Mouse (Mus musculus) neural tube, embryonic 14.5 days (tissue): ENCODE data around the gene 9030025P20Rik. TPM values are rescaled to one million over a fixed set of nuclear protein-coding genes. Genes with fewer than 3 reads are reported as not detected.
"Not testable (repeated sequence)": the region's sequence is repeated elsewhere in the genome, so short reads cannot be mapped to it uniquely, and the experiment has no call there.

Source experiments
- ATAC-seq: fragments of 200-750 bp; cut with Nextera tagmentation; 2 replicates; pipeline ENCODE4 v1.8.0; 2017; ENCODE audit warnings: low read depth, mild to moderate bottlenecking, moderate TSS enrichment, moderate library complexity
- H3K27ac ChIP-seq: fragments of 300-500 bp; sonication (generic); 2 replicates; pipeline ENCODE4 v1.5.1; 2014; ENCODE audit warnings: low read depth, mild to moderate bottlenecking, control low read depth, low read length, moderate library complexity, mixed read lengths
- H3K27me3 ChIP-seq: fragments of 300-500 bp; sonication (generic); 2 replicates; pipeline ENCODE4 v1.6.1; 2014; ENCODE audit warnings: low read length; ENCODE audit not compliant: control insufficient read depth, insufficient read depth
- H3K36me3 ChIP-seq: fragments of 300-500 bp; sonication (generic); 2 replicates; pipeline ENCODE4 v1.6.1; 2014; ENCODE audit warnings: low read length, mixed read lengths; ENCODE audit not compliant: control insufficient read depth, insufficient read depth
- H3K4me1 ChIP-seq: fragments of 300-500 bp; sonication (generic); 2 replicates; pipeline ENCODE4 v1.6.1; 2014; ENCODE audit warnings: low read length; ENCODE audit not compliant: control insufficient read depth, insufficient read depth
- H3K4me2 ChIP-seq: fragments of 300-500 bp; sonication (generic); 2 replicates; pipeline ENCODE4 v1.6.1; 2014; ENCODE audit warnings: mild to moderate bottlenecking, low read depth, low read length, control low read depth
- H3K4me3 ChIP-seq: fragments of 300-500 bp; sonication (generic); 2 replicates; pipeline ENCODE4 v1.5.1; 2014; ENCODE audit warnings: low read depth, low read length, control low read depth, mixed read lengths
- H3K9ac ChIP-seq: fragments of 300-500 bp; sonication (generic); replicated peaks from 2 replicates; pipeline ENCODE4 v1.6.1; 2014; ENCODE audit warnings: low read depth, mild to moderate bottlenecking, control low read depth, low read length, mixed read lengths
- H3K9me3 ChIP-seq: fragments of 300-500 bp; sonication (generic); 2 replicates; pipeline ENCODE4 v1.6.1; 2016; ENCODE audit warnings: low read length; ENCODE audit not compliant: control insufficient read depth
- WGBS: fragments of 180-500 bp; shearing (Covaris S2); extraction: QIAGEN DNeasy Blood & Tissue Kit; methylation state at CpG from one replicate; pipeline ENCODE4 v1.1.7; 2014; 5-methylcytosine and 5-hydroxymethylcytosine counted together
- polyA plus RNA-seq: library from polyadenylated mRNA; unstranded; fragments of >200 nt; fragmentation: Nextera tagmentation; extraction: Ambion mirVana; gene quantifications from 2 replicates; pipeline ENCODE4 v1.2.1, GENCODE M21; 2014

The 9030025P20Rik gene
- 6.9 and 7.7 TPM in 2 replicates for polyA plus RNA-seq

DNA sequence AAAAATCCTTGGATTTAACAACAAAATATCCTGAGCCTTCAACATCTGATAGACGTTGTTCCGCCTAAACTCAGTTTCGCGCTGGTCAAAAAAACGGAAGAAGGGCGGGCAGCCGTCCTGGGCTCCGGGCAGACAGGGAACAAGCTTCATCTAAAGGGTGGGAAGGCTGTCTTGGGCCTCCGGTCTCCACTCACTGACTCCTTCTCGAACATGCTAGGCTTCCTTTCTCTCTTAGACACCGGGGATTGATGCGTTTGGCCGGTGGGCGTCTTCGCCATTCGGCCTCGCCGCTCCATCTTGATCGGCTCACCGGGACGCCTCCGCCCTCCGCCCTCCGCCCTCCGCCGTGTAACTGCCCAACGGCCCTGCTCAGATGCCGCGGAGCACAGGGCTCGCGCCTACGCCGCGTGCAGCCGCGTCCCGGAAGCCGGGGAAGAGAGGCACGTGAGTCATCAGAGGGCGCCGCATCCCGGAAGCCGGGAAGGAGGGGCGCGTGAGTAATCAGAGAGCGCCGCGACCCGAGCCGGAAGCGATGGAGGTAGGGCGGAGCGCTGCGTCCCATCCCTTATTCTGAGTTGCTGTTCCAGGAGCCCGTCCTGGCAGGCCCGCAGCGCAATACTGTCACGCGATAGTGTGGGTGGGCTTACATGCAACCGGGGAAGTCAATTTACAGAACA, at the start of gene 9030025P20Rik, which contains the start of gene Gm3417:
9030025P20Rik (plus strand) TSS at position 107 of the 677 bp plus-strand sequence.
Gm3417 (minus strand) TSS at position 429 of the 677 bp plus-strand sequence.
- not testable (repeated sequence) for H3K9ac ChIP-seq, H3K4me3 ChIP-seq, H3K4me2 ChIP-seq, H3K9me3 ChIP-seq, H3K27me3 ChIP-seq, H3K4me1 ChIP-seq, H3K36me3 ChIP-seq, H3K27ac ChIP-seq
- ATAC-seq: peak; percentile 98
- WGBS: no CpG with 5 or more reads among the region's 60 CpGs

DNA sequence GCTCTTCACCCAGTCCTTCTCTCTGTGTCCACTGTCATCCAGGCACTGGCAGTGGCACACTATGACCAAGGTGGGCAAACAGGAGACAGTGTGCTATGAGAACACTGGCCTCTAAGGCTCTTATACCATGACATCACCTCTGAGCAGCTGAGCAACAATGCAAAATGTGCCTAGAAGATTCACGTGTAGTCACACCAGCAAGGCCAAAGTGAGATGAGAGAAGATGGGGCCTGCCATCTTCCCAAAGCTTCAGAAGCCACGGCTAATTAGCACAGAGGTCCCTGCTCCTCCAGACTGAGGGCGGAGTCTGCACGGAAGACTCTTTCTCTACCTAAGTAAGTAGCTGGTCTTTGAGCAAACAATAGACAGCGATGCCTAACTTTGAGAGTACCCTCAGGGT, 49.6 kb upstream of the 9030025P20Rik start:
- Histone ChIP-seq H3K4me1 (no peaks in the 10 kb centered on the region), H3K4me3 (no peak overlapping the region), H3K9me3 (no peaks in the 10 kb centered on the region), H3K9ac (no peak overlapping the region), H3K36me3 (no peaks in the 10 kb centered on the region), H3K27me3 (no peaks in the 10 kb centered on the region), H3K27ac (no peak overlapping the region), H3K4me2 (no peak overlapping the region)
- 82% methylated on average over 5 of the region's 5 CpGs for WGBS
- ATAC-seq: no peak

DNA sequence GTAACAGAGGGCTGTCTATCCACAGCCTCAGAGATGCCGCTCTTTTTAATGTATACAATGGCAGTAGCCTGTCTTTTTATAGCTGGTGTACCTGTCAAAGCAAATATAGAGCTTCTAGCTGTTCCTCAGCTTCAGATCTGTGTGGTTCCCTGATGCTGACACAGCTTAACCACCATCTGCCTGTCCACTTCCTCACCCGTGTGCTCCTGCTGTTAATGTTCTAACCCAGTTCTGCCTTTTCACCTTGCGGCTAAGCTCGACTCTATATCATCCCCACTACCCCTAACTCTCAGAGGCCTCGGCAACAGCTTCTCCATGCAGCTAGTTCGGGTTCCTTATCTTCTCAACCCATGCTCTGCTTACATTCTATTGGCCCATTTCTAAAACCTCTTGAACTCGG, 47.6 kb upstream of the 9030025P20Rik start:
- Histone ChIP-seq H3K9ac (no peak overlapping the region), H3K9me3 (no peaks in the 10 kb centered on the region), H3K4me1 (no peaks in the 10 kb centered on the region), H3K4me2 (no peak overlapping the region), H3K4me3 (no peak overlapping the region), H3K27me3 (no peaks in the 10 kb centered on the region), H3K27ac (no peak overlapping the region), H3K36me3 (no peaks in the 10 kb centered on the region)
- no peak for ATAC-seq
- 89% methylated on average over 7 of the region's 7 CpGs for WGBS

DNA sequence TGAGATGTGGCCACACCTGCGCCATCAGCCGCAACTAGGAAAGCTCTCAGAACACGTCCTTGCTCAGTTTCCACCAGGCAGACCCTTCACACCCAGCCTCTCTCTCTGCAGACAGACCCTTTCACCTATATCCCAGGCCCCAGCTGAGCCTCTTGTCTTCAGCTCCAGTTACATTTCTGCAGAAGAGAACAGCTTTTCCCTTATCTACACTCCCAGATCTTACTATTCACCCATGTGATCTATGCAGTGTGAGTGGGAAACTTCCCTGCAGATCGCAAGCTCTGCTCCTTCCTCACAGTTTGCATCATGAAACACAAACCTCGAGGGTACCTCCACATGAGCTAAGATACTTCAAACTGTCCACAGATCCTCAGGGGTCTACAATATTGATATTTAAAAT, 46.8 kb upstream of the 9030025P20Rik start:
- Histone ChIP-seq H3K36me3 (no peaks in the 10 kb centered on the region), H3K4me2 (no peak overlapping the region), H3K4me1 (no peaks in the 10 kb centered on the region), H3K4me3 (no peak overlapping the region), H3K9ac (no peak overlapping the region), H3K9me3 (no peaks in the 10 kb centered on the region), H3K27me3 (no peaks in the 10 kb centered on the region), H3K27ac (no peak overlapping the region)
- ATAC-seq: no peak
- 90% methylated on average over 5 of the region's 5 CpGs for WGBS

DNA sequence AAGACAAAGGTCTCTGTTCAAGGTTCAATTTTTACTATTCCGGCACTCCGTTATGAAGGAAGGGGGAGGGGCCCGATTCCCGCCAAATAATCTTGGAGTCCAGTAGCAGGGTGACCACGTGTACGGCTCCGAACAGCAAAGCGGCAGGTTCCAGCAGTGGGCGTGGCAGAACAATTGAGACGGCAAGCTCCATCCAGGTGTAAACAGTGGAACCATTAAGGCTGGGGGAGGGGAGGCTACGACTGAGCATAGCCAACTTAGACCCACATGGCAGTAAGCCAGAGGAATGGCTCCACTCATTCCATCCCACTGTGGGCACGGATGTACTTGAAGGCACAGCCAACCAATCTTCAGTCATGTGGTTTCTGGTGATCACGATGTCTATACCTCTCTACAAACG, 43.0 kb upstream of the 9030025P20Rik start:
- 82% methylated on average over 12 of the region's 14 CpGs for WGBS
- ATAC-seq, H3K4me3 ChIP-seq, H3K4me2 ChIP-seq, H3K36me3 ChIP-seq, H3K27me3 ChIP-seq, H3K4me1 ChIP-seq, H3K9me3 ChIP-seq, H3K27ac ChIP-seq, H3K9ac ChIP-seq: not testable (repeated sequence)

DNA sequence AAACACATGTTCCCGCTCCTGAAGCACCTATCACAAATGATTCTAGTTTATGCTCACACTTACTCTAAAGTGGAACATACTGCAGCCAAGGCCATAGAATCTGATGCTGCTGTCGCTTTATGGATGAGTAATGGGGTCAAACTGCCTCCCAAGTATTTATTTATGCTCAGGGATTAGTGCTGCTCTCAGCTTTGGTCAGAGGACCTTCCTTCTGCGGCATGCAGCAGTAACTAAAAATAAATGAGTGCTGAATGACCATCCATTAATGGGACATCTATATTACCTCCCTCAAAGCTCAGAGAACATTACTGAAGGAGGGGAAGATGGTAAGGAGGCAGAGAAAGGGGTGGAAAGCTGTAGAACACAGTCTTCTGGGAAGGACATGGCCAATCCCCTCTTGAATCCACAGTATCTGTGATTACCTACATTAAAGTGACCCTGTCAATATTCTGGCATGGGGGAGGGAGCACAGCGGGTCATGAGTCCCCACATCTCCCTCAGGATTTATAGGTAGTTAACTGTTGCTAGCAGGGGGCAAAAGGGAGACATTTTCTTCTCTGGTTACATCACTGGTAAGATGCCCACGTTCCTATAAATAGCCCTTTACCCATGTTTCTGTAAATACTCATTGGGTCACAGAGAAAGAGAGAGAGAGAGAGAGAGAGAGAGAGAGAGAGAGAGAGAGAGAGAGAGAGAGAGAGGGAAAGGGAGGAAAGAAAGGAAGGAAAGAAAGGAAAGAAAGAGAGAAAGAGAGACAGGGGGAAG, 42.2 kb upstream of the 9030025P20Rik start:
- H3K4me3 ChIP-seq: no peak overlapping the region
- H3K9ac ChIP-seq: no peak overlapping the region
- no peak overlapping the region for H3K4me2 ChIP-seq
- H3K36me3 ChIP-seq: no peaks in the 10 kb centered on the region
- no peak overlapping the region for H3K27ac ChIP-seq
- no peaks in the 10 kb centered on the region for H3K27me3 ChIP-seq
- no peaks in the 10 kb centered on the region for H3K9me3 ChIP-seq
- WGBS: 68% methylated on average over 5 of the region's 5 CpGs
- no peak for ATAC-seq
- no peaks in the 10 kb centered on the region for H3K4me1 ChIP-seq

DNA sequence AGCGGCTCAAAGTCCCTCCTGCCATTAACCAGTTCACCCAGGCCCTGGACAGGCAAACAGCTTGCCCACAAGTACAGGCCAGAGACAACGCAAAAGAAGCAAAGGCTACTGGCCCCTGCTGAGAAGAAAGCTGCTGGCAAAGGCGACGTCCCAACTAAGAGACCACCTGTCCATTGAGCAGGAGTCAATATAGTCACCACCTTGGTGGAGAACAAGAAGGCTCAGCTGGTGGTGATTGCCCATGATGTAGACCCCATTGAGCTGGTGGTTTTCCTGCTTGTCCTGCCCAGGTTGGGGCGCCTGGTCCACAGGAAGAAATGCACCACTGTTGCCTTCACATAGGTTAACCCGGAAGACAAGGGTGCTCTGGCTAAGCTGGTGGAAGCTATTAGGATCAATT, 36.1 kb upstream of the 9030025P20Rik start:
- WGBS: 62% methylated on average over 6 of the region's 6 CpGs
- Histone ChIP-seq H3K4me3 (peak overlapping the region; percentile 75), H3K4me2 (peak overlapping the region; percentile 98), H3K36me3 (peaks cover 10% of the 10 kb centered on the region; the same call in 1 of the 2 replicates), H3K4me1 (peaks cover 11% of the 10 kb centered on the region), H3K9ac (peak overlapping the region; percentile 83; the same call in 1 of the 2 replicates)
- ATAC-seq, H3K9me3 ChIP-seq, H3K27ac ChIP-seq, H3K27me3 ChIP-seq: not testable (repeated sequence)

DNA sequence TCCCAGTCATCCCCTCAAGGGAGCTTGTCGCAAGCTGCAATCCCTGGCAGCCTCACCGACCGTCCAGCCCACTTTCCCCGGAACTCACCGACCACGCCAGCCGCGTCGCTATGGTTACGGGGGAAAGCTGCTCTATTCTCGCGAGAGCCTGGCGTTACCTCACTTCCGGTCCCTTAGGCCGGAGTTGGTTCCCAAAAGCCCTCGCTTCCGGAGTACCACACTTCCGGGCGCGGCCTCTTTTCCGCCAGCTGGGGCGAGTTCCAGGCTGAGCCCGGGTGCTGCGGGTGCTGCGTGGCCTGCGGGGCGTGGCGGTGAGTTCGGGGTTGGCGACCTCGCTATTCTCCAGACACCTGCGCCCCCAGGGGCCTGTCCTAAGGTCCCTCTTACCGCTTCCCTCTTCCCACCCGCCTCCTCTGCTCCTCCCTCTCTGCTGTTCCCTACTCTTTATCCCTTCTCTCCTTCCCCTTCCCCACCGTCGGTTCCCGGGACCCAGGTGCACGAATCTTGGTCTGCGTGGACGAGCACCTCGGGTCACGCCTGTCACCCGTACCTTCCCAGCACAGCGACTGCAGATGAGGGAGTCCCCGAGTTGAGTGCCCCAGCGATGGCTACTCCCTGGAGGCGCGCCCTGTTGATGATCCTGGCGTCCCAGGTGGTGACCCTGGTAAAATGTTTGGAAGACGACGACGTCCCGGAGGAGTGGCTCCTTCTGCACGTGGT, 35.1 kb upstream of the 9030025P20Rik start, which contains the start of the genes Wdr27 and 1600012H06Rik:
Wdr27 (minus strand) TSS at position 150 of the 720 bp plus-strand sequence.
1600012H06Rik (plus strand) TSS at position 176 of the 720 bp plus-strand sequence.
- no peaks in the 10 kb centered on the region for H3K9me3 ChIP-seq
- under 1% methylated on average over 54 of the region's 54 CpGs for WGBS

More for the DNA sequence above, 35.1 kb upstream of the 9030025P20Rik start, which contains the start of the genes Wdr27 and 1600012H06Rik:
- peak; percentile 99 for ATAC-seq
- Histone ChIP-seq H3K36me3 (peaks cover 11% of the 10 kb centered on the region; the same call in 1 of the 2 replicates), H3K27me3 (no peaks in the 10 kb centered on the region; the same call in 1 of the 2 replicates), H3K9ac (peak within 1 kb of the TSS; percentile 83), H3K4me2 (peak within 1 kb of the TSS; percentile 98), H3K4me3 (peak within 1 kb of the TSS; percentile 75), H3K27ac (peak within 1 kb of the TSS; percentile 77), H3K4me1 (peaks cover 11% of the 10 kb centered on the region)
